Mouse (Mus musculus): Measurements from ENCODE around the gene Dag1. TPM values are rescaled to one million over a fixed set of nuclear protein-coding genes. Genes with fewer than 3 reads are reported as not detected.
"Not testable (repeated sequence)": the region's sequence is repeated elsewhere in the genome, so short reads cannot be mapped to it uniquely, and the experiment has no call there.

The Dag1 gene
- polyA plus RNA-seq, 1 experiment: 33.5 TPM

- Histone ChIP-seq H3K4me1 (ENCODE audit: control insufficient read depth, insufficient read depth, low read length) (no peaks in the 10 kb centered on the region), H3K27ac (ENCODE audit: insufficient read depth, low read length) (0 out of 2 replicates have a peak within 1 kb of the TSS, but pooled peaks have one; percentile 8), H3K4me3 (ENCODE audit: insufficient read depth, low read length) (peak within 1 kb of the TSS; percentile 38)
- peak; percentile 34; the same call in 1 of the 2 replicates for TF ChIP-seq POLR2A (IDR thresholded peaks at IDR 0.05; ENCODE audit: extremely low read depth, insufficient read depth, low read length)
- TF ChIP-seq CTCF (IDR thresholded peaks at IDR 0.05; ENCODE audit: extremely low read depth, insufficient read depth, low read length): no peak
Measured at GRCm38 (mm10) chr9:108296453-108297355, 32.9 kb upstream of the Dag1 start, which contains the start of gene Amt. TSS of gene Amt (plus strand) at chr9:108296853.

- Histone ChIP-seq H3K27ac (ENCODE audit: insufficient read depth, low read length) (no peak overlapping the region), H3K4me3 (ENCODE audit: insufficient read depth, low read length) (peak overlapping the region; percentile 61), H3K4me1 (ENCODE audit: control insufficient read depth, insufficient read depth, low read length) (peaks cover 2% of the 10 kb centered on the region)
- TF ChIP-seq CTCF (IDR thresholded peaks at IDR 0.05; ENCODE audit: extremely low read depth, insufficient read depth, low read length): no peak
- TF ChIP-seq POLR2A (IDR thresholded peaks at IDR 0.05; ENCODE audit: extremely low read depth, insufficient read depth, low read length): no peak
Measured at GRCm38 (mm10) chr9:108290773-108291172, 27.0 kb upstream of the Dag1 start.

- no peak for TF ChIP-seq CTCF (IDR thresholded peaks at IDR 0.05; ENCODE audit: extremely low read depth, insufficient read depth, low read length)
- peak; percentile 59; the same call in 1 of the 2 replicates for TF ChIP-seq POLR2A (IDR thresholded peaks at IDR 0.05; ENCODE audit: extremely low read depth, insufficient read depth, low read length)
- H3K4me3 ChIP-seq (ENCODE audit: insufficient read depth, low read length): peak within 1 kb of the TSS; percentile 61
- H3K4me1 ChIP-seq (ENCODE audit: control insufficient read depth, insufficient read depth, low read length): peaks cover 2% of the 10 kb centered on the region
- H3K27ac ChIP-seq (ENCODE audit: insufficient read depth, low read length): 0 out of 2 replicates have a peak within 1 kb of the TSS, but pooled peaks have one; percentile 2
Measured at GRCm38 (mm10) chr9:108290016-108290750, 26.4 kb upstream of the Dag1 start, which contains the start of gene Nicn1. TSS of gene Nicn1 (plus strand) at chr9:108290429.

- Histone ChIP-seq H3K4me3 (ENCODE audit: insufficient read depth, low read length) (peak overlapping the region; percentile 61; the same call in 1 of the 2 replicates), H3K4me1 (ENCODE audit: control insufficient read depth, insufficient read depth, low read length) (peaks cover 2% of the 10 kb centered on the region), H3K27ac (ENCODE audit: insufficient read depth, low read length) (no peak overlapping the region)
- TF ChIP-seq CTCF (IDR thresholded peaks at IDR 0.05; ENCODE audit: extremely low read depth, insufficient read depth, low read length) (no peak), POLR2A (IDR thresholded peaks at IDR 0.05; ENCODE audit: extremely low read depth, insufficient read depth, low read length) (no peak)
Measured at GRCm38 (mm10) chr9:108289347-108289746, 25.6 kb upstream of the Dag1 start.

- H3K27ac ChIP-seq (ENCODE audit: insufficient read depth, low read length); H3K4me3 ChIP-seq (ENCODE audit: insufficient read depth, low read length); H3K4me1 ChIP-seq (ENCODE audit: control insufficient read depth, insufficient read depth, low read length): not testable (repeated sequence)
Measured at GRCm38 (mm10) chr9:108287526-108288238, 23.9 kb upstream of the Dag1 start.

- TF ChIP-seq CTCF (IDR thresholded peaks at IDR 0.05; ENCODE audit: extremely low read depth, insufficient read depth, low read length): peak; percentile 94
- no peak for TF ChIP-seq POLR2A (IDR thresholded peaks at IDR 0.05; ENCODE audit: extremely low read depth, insufficient read depth, low read length)
- Histone ChIP-seq H3K4me1 (ENCODE audit: control insufficient read depth, insufficient read depth, low read length) (no peaks in the 10 kb centered on the region), H3K27ac (ENCODE audit: insufficient read depth, low read length) (no peak overlapping the region), H3K4me3 (ENCODE audit: insufficient read depth, low read length) (no peak overlapping the region)
Measured at GRCm38 (mm10) chr9:108284410-108284809, 20.7 kb upstream of the Dag1 start.

- no peaks in the 10 kb centered on the region for H3K4me1 ChIP-seq (ENCODE audit: control insufficient read depth, insufficient read depth, low read length)
- TF ChIP-seq POLR2A (IDR thresholded peaks at IDR 0.05; ENCODE audit: extremely low read depth, insufficient read depth, low read length): no peak
- no peak for TF ChIP-seq CTCF (IDR thresholded peaks at IDR 0.05; ENCODE audit: extremely low read depth, insufficient read depth, low read length)
- no peak overlapping the region for H3K27ac ChIP-seq (ENCODE audit: insufficient read depth, low read length)
- H3K4me3 ChIP-seq (ENCODE audit: insufficient read depth, low read length): no peak overlapping the region
Measured at GRCm38 (mm10) chr9:108280071-108280828, 16.5 kb upstream of the Dag1 start.

GRCm38 (mm10) chr9:108278697-108279450 lies 15.1 kb upstream of the Dag1 start:
- H3K27ac ChIP-seq (ENCODE audit: insufficient read depth, low read length): no peak overlapping the region
- H3K4me1 ChIP-seq (ENCODE audit: control insufficient read depth, insufficient read depth, low read length): no peaks in the 10 kb centered on the region
- no peak overlapping the region for H3K4me3 ChIP-seq (ENCODE audit: insufficient read depth, low read length)
- TF ChIP-seq POLR2A (IDR thresholded peaks at IDR 0.05; ENCODE audit: extremely low read depth, insufficient read depth, low read length) (no peak), CTCF (IDR thresholded peaks at IDR 0.05; ENCODE audit: extremely low read depth, insufficient read depth, low read length) (peak; percentile 37; the same call in 1 of the 2 replicates)
